Mouse (Mus musculus) hindbrain, embryonic 13.5 days (tissue): ENCODE data around the gene Gjd3. TPM values are rescaled to one million over a fixed set of nuclear protein-coding genes. Genes with fewer than 3 reads are reported as not detected.

Source experiments
- ATAC-seq: fragments of 200-750 bp; cut with Nextera tagmentation; 2 replicates; pipeline ENCODE4 v1.8.0; 2017; ENCODE audit warnings: moderate TSS enrichment; ENCODE audit not compliant: low FRiP score
- H3K27ac ChIP-seq: fragments of 300-500 bp; sonication (generic); 2 replicates; pipeline ENCODE4 v1.5.1; 2015; ENCODE audit warnings: inconsistent platforms, mild to moderate bottlenecking, moderate library complexity
- H3K27me3 ChIP-seq: fragments of 300-500 bp; sonication (generic); 2 replicates; pipeline ENCODE4 v1.6.1; 2015; ENCODE audit warnings: mild to moderate bottlenecking, inconsistent platforms
- H3K36me3 ChIP-seq: fragments of 300-500 bp; sonication (generic); 2 replicates; pipeline ENCODE4 v1.6.1; 2015; ENCODE audit warnings: mild to moderate bottlenecking, inconsistent platforms
- H3K4me1 ChIP-seq: fragments of 300-500 bp; sonication (generic); replicated peaks from 2 replicates; pipeline ENCODE4 v1.6.1; 2015; ENCODE audit warnings: inconsistent platforms
- H3K4me2 ChIP-seq: fragments of 300-500 bp; sonication (generic); 2 replicates; pipeline ENCODE4 v1.6.1; 2015; ENCODE audit warnings: inconsistent platforms, mild to moderate bottlenecking, moderate library complexity
- H3K4me3 ChIP-seq: fragments of 300-500 bp; sonication (generic); 2 replicates; pipeline ENCODE4 v1.5.1; 2015; ENCODE audit warnings: mild to moderate bottlenecking, inconsistent platforms
- H3K9ac ChIP-seq: fragments of 300-500 bp; sonication (generic); 2 replicates; pipeline ENCODE4 v1.6.1; 2015; ENCODE audit warnings: mild to moderate bottlenecking, inconsistent platforms
- H3K9me3 ChIP-seq: fragments of 300-500 bp; sonication (generic); 2 replicates; pipeline ENCODE4 v1.6.1; 2016; ENCODE audit warnings: inconsistent platforms
- WGBS: fragments of 180-500 bp; shearing (Covaris S2); methylation state at CpG from one replicate; pipeline ENCODE4 v1.1.7; 2015; 5-methylcytosine and 5-hydroxymethylcytosine counted together
- polyA plus RNA-seq: library from polyadenylated mRNA; unstranded; fragments of >200 nt; fragmentation: Nextera tagmentation; extraction: Ambion mirVana; gene quantifications from 2 replicates; pipeline ENCODE4 v1.2.1, GENCODE M21; 2015

Gene Gjd3
- polyA plus RNA-seq, 1 experiment from 2014 or later = 1.6 TPM

GRCm38 (mm10) chr11:98974871-98975719 lies 7.7 kb downstream of the Gjd3 start:
- H3K27me3 ChIP-seq = no peaks in the 10 kb centered on the region
- H3K4me1 ChIP-seq = peaks cover 27% of the 10 kb centered on the region
- no peaks in the 10 kb centered on the region for H3K9me3 ChIP-seq
- H3K4me3 ChIP-seq = no peak overlapping the region
- no peak overlapping the region for H3K9ac ChIP-seq
- peak overlapping the region; percentile 36; the same call in 1 of the 2 replicates for H3K27ac ChIP-seq
- no peak overlapping the region for H3K4me2 ChIP-seq
- WGBS = 52% methylated on average over 5 of the region's 5 CpGs
- peaks cover 38% of the 10 kb centered on the region for H3K36me3 ChIP-seq
- ATAC-seq = no peak

- H3K36me3 ChIP-seq = peaks cover 38% of the 10 kb centered on the region
- no peak overlapping the region for H3K9ac ChIP-seq
- no peaks in the 10 kb centered on the region for H3K9me3 ChIP-seq
- H3K4me3 ChIP-seq = no peak overlapping the region
- peaks cover 36% of the 10 kb centered on the region for H3K4me1 ChIP-seq
- WGBS = 74% methylated on average over 6 of the region's 6 CpGs
- no peaks in the 10 kb centered on the region for H3K27me3 ChIP-seq
- ATAC-seq = no peak
- H3K27ac ChIP-seq = no peak overlapping the region
- no peak overlapping the region for H3K4me2 ChIP-seq
Observed at GRCm38 (mm10) chr11:98974213-98974612, 8.6 kb downstream of the Gjd3 start.

- 0 out of 2 replicates have a peak overlapping the region, but pooled peaks have one; percentile 29 for H3K9ac ChIP-seq
- H3K4me1 ChIP-seq = peaks cover 42% of the 10 kb centered on the region
- no peak overlapping the region for H3K4me2 ChIP-seq
- ATAC-seq = no peak
- H3K27me3 ChIP-seq = no peaks in the 10 kb centered on the region
- H3K4me3 ChIP-seq = no peak overlapping the region
- H3K36me3 ChIP-seq = peaks cover 38% of the 10 kb centered on the region
- peak overlapping the region; percentile 44; the same call in 1 of the 2 replicates for H3K27ac ChIP-seq
- 88% methylated on average over 14 of the region's 14 CpGs for WGBS
- no peaks in the 10 kb centered on the region for H3K9me3 ChIP-seq
Observed at GRCm38 (mm10) chr11:98973584-98973983, 9.2 kb downstream of the Gjd3 start.

GRCm38 (mm10) chr11:98972801-98973360 lies 9.9 kb downstream of the Gjd3 start:
- Histone ChIP-seq H3K4me1 (peaks cover 49% of the 10 kb centered on the region), H3K9ac (no peak overlapping the region), H3K36me3 (peaks cover 38% of the 10 kb centered on the region), H3K27me3 (no peaks in the 10 kb centered on the region), H3K4me2 (no peak overlapping the region), H3K9me3 (no peaks in the 10 kb centered on the region), H3K27ac (no peak overlapping the region), H3K4me3 (no peak overlapping the region)
- no peak for ATAC-seq
- 85% methylated on average over 9 of the region's 9 CpGs for WGBS

GRCm38 (mm10) chr11:98972215-98972614 lies 10.6 kb downstream of the Gjd3 start:
- Histone ChIP-seq H3K27me3 (no peaks in the 10 kb centered on the region), H3K27ac (peak overlapping the region; percentile 95; the same call in 1 of the 2 replicates), H3K4me3 (no peak overlapping the region), H3K9me3 (no peaks in the 10 kb centered on the region), H3K4me1 (peaks cover 56% of the 10 kb centered on the region), H3K4me2 (no peak overlapping the region), H3K9ac (no peak overlapping the region), H3K36me3 (peaks cover 38% of the 10 kb centered on the region)
- 50% methylated on average over 9 of the region's 9 CpGs for WGBS
- no peak for ATAC-seq

- Histone ChIP-seq H3K9me3 (no peaks in the 10 kb centered on the region), H3K36me3 (peaks cover 38% of the 10 kb centered on the region), H3K4me2 (peak overlapping the region; percentile 99), H3K4me1 (peaks cover 63% of the 10 kb centered on the region), H3K4me3 (no peak overlapping the region), H3K9ac (peak overlapping the region; percentile 69), H3K27me3 (no peaks in the 10 kb centered on the region), H3K27ac (peak overlapping the region; percentile 95)
- 41% methylated on average over 23 of the region's 23 CpGs for WGBS
- ATAC-seq = no peak
Observed at GRCm38 (mm10) chr11:98971316-98972031, 11.3 kb downstream of the Gjd3 start.

- Histone ChIP-seq H3K4me3 (no peak overlapping the region; the same call in 1 of the 2 replicates), H3K9me3 (no peaks in the 10 kb centered on the region), H3K4me1 (peaks cover 74% of the 10 kb centered on the region), H3K9ac (peak overlapping the region; percentile 69), H3K27ac (peak overlapping the region; percentile 95), H3K36me3 (peaks cover 38% of the 10 kb centered on the region), H3K27me3 (no peaks in the 10 kb centered on the region), H3K4me2 (peak overlapping the region; percentile 99)
- ATAC-seq = no peak
- WGBS = 41% methylated on average over 29 of the region's 29 CpGs
Observed at GRCm38 (mm10) chr11:98970191-98970925, 12.5 kb downstream of the Gjd3 start.

GRCm38 (mm10) chr11:98969496-98969927 lies 13.3 kb downstream of the Gjd3 start:
- H3K4me2 ChIP-seq = peak overlapping the region; percentile 99
- peak overlapping the region; percentile 14; the same call in 1 of the 2 replicates for H3K4me3 ChIP-seq
- WGBS = 6% methylated on average over 17 of the region's 17 CpGs

GRCm38 (mm10) chr11:98968716-98969495 lies 13.9 kb downstream of the Gjd3 start:
- H3K4me3 ChIP-seq = peak overlapping the region; percentile 10; the same call in 1 of the 2 replicates
- under 1% methylated on average over 20 of the region's 20 CpGs for WGBS
- peak; percentile 30 for ATAC-seq
- no peaks in the 10 kb centered on the region for H3K9me3 ChIP-seq
- H3K27me3 ChIP-seq = no peaks in the 10 kb centered on the region
- H3K4me1 ChIP-seq = peaks cover 89% of the 10 kb centered on the region
- H3K9ac ChIP-seq = peak overlapping the region; percentile 85
- peak overlapping the region; percentile 95 for H3K27ac ChIP-seq
- peaks cover 33% of the 10 kb centered on the region for H3K36me3 ChIP-seq
- peak overlapping the region; percentile 99 for H3K4me2 ChIP-seq

More at GRCm38 (mm10) chr11:98969496-98969927, 13.3 kb downstream of the Gjd3 start:
- peaks cover 83% of the 10 kb centered on the region for H3K4me1 ChIP-seq
- peak; percentile 50 for ATAC-seq
- no peaks in the 10 kb centered on the region for H3K27me3 ChIP-seq
- peak overlapping the region; percentile 69 for H3K9ac ChIP-seq
- H3K9me3 ChIP-seq = no peaks in the 10 kb centered on the region
- peak overlapping the region; percentile 95 for H3K27ac ChIP-seq
- H3K36me3 ChIP-seq = peaks cover 38% of the 10 kb centered on the region

GRCm38 (mm10) chr11:98968079-98968478 lies 14.7 kb downstream of the Gjd3 start:
- Histone ChIP-seq H3K27me3 (no peaks in the 10 kb centered on the region), H3K9me3 (no peaks in the 10 kb centered on the region), H3K27ac (peak overlapping the region; percentile 95), H3K4me1 (peaks cover 94% of the 10 kb centered on the region), H3K4me2 (peak overlapping the region; percentile 99), H3K9ac (peak overlapping the region; percentile 85), H3K36me3 (peaks cover 25% of the 10 kb centered on the region), H3K4me3 (peak overlapping the region; percentile 10)
- 27% methylated on average over 16 of the region's 16 CpGs for WGBS
- no peak for ATAC-seq
